Comparison of ENCODE assay signal across 9 mouse cellular contexts in the genomic region with DNA sequence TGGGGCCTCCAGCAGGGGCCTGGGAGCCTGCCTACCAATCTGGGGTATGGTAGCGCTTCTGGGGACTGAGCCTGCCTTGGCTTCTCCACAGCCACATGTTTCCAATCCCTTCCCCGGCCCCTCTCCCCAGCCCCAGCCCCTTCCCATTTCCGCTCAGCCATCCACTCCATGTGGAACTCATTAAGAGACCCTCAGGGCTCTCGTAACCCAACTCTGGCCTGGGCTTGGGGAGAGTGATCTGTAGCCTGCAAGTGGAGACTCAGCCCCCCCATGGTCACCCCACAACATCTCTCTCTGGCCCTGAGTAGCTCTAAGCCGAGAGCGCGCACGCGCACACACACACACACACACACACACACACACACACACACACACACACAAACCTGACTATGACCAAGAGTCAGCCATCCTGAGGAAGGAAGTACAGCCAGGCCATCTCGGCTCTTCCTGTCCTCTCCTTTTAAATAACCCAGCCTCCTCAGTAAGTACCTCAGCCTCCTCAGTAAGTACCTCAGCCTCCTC. TPM values are rescaled to one million over a fixed set of nuclear protein-coding genes. Genes with fewer than 3 reads are reported as not detected.
DNase-seq lines count a peak whose midpoint lies in the region; ATAC-seq and TF ChIP-seq lines count a peak whose summit lies in the region.
"Had no signal": no experiment of that assay in that cellular context is flagged by ENCODE, and none has a peak within 500 bp of the region (broad histone marks: within the 10 kb centered on the region; RNA-seq: fewer than 3 reads in every experiment).

No protein-coding gene starts in this region.

- TF ChIP-seq CTCF in stomach, postnatal 0 days (IDR thresholded peaks at IDR 0.05; ENCODE audit: low read depth), result no peak

- no peak for DNase-seq in heart, embryonic 10.5 days (ENCODE audit: low spot score)
- DNase-seq in heart, adult 18-20 months, result no peak
- DNase-seq in stomach, postnatal 0 days (ENCODE audit: low spot score), result no peak
- no peak for DNase-seq in retina, postnatal 1 day
- DNase-seq in adrenal gland, adult 18-20 months (ENCODE audit: low spot score in 2 of 2), result no peak

- peak overlapping the region; percentile 32 for H3K4me3 ChIP-seq in heart, embryonic 10.5 days
- no peak overlapping the region for H3K4me3 ChIP-seq in midbrain, embryonic 12.5 days
- no peak overlapping the region for H3K4me3 ChIP-seq in midbrain, embryonic 15.5 days
- H3K4me3 ChIP-seq in limb, embryonic 13.5 days, result no peak overlapping the region
- no peak overlapping the region for H3K4me3 ChIP-seq in stomach, postnatal 0 days (ENCODE audit: low read depth, low read length)

- no peak for TF ChIP-seq EP300 in stomach, postnatal 0 days (optimal IDR thresholded peaks at IDR 0.05)

- H3K36me3 ChIP-seq in heart, embryonic 10.5 days, result no peaks in the 10 kb centered on the region; the same call in 1 of the 2 replicates
- no peaks in the 10 kb centered on the region for H3K36me3 ChIP-seq in midbrain, embryonic 12.5 days
- no peaks in the 10 kb centered on the region for H3K36me3 ChIP-seq in midbrain, embryonic 15.5 days (replicated peaks)
- H3K36me3 ChIP-seq in limb, embryonic 13.5 days, result no peaks in the 10 kb centered on the region
- no peaks in the 10 kb centered on the region for H3K36me3 ChIP-seq in stomach, postnatal 0 days (ENCODE audit: control insufficient read depth, insufficient read depth, low read length)

- no peaks in the 10 kb centered on the region for H3K9me3 ChIP-seq in heart, embryonic 10.5 days
- no peaks in the 10 kb centered on the region for H3K9me3 ChIP-seq in midbrain, embryonic 12.5 days
- H3K9me3 ChIP-seq in midbrain, embryonic 15.5 days, result no peaks in the 10 kb centered on the region
- H3K9me3 ChIP-seq in limb, embryonic 13.5 days, result no peaks in the 10 kb centered on the region
- H3K9me3 ChIP-seq in stomach, postnatal 0 days (ENCODE audit: control insufficient read depth, low read length), result no peaks in the 10 kb centered on the region

- ATAC-seq in midbrain, embryonic 12.5 days (ENCODE audit: low FRiP score, low read depth), result no peak
- ATAC-seq in midbrain, embryonic 15.5 days (replicated peaks), result no peak
- ATAC-seq in limb, embryonic 13.5 days (ENCODE audit: low FRiP score, low read depth), result peak; percentile 95
- ATAC-seq in stomach, postnatal 0 days (ENCODE audit: low FRiP score, low TSS enrichment), result peak; percentile 8; the same call in 1 of the 2 replicates
- ATAC-seq: CD4-positive, CD25-positive, alpha-beta regulatory T cell, adult 4 months had no signal

- no peaks in the 10 kb centered on the region for H3K27me3 ChIP-seq in heart, embryonic 10.5 days (ENCODE audit: insufficient read depth, poor library complexity, severe bottlenecking)
- H3K27me3 ChIP-seq in midbrain, embryonic 12.5 days, result no peaks in the 10 kb centered on the region
- no peaks in the 10 kb centered on the region for H3K27me3 ChIP-seq in midbrain, embryonic 15.5 days (replicated peaks)
- no peaks in the 10 kb centered on the region for H3K27me3 ChIP-seq in limb, embryonic 13.5 days
- H3K27me3 ChIP-seq in stomach, postnatal 0 days (ENCODE audit: control insufficient read depth, insufficient read depth, low read length), result no peaks in the 10 kb centered on the region

- peaks cover 72% of the 10 kb centered on the region for H3K4me1 ChIP-seq in heart, embryonic 10.5 days
- no peaks in the 10 kb centered on the region; the same call in none of the 2 replicates for H3K4me1 ChIP-seq in midbrain, embryonic 12.5 days
- no peaks in the 10 kb centered on the region for H3K4me1 ChIP-seq in midbrain, embryonic 15.5 days
- H3K4me1 ChIP-seq in limb, embryonic 13.5 days, result peaks cover 99% of the 10 kb centered on the region
- peaks cover 5% of the 10 kb centered on the region; the same call in 1 of the 2 replicates for H3K4me1 ChIP-seq in stomach, postnatal 0 days (replicated peaks; ENCODE audit: control insufficient read depth, insufficient read depth)

- peak overlapping the region; percentile 86 for H3K27ac ChIP-seq in heart, embryonic 10.5 days
- H3K27ac ChIP-seq in midbrain, embryonic 12.5 days (replicated peaks), result peak overlapping the region; percentile 26; the same call in 1 of the 2 replicates
- no peak overlapping the region for H3K27ac ChIP-seq in midbrain, embryonic 15.5 days
- H3K27ac ChIP-seq in limb, embryonic 13.5 days, result peak overlapping the region; percentile 99
- H3K27ac ChIP-seq in stomach, postnatal 0 days (replicated peaks), result peak overlapping the region; percentile 53

- 61% methylated on average over 10 of the region's 10 CpGs for WGBS in heart, embryonic 10.5 days
- WGBS in midbrain, embryonic 12.5 days, result 63% methylated on average over 10 of the region's 10 CpGs
- WGBS in midbrain, embryonic 15.5 days, result 80% methylated on average over 10 of the region's 10 CpGs
- 19% methylated on average over 5 of the region's 10 CpGs for WGBS in limb, embryonic 13.5 days
- 53% methylated on average over 10 of the region's 10 CpGs for WGBS in stomach, postnatal 0 days

- H3K9ac ChIP-seq in midbrain, embryonic 12.5 days (replicated peaks), result no peak overlapping the region
- H3K9ac ChIP-seq in midbrain, embryonic 15.5 days, result no peak overlapping the region
- H3K9ac ChIP-seq in limb, embryonic 13.5 days, result no peak overlapping the region
- H3K9ac ChIP-seq in stomach, postnatal 0 days (ENCODE audit: low read length), result no peak overlapping the region

- H3K4me2 ChIP-seq in midbrain, embryonic 12.5 days (replicated peaks), result no peak overlapping the region
- no peak overlapping the region for H3K4me2 ChIP-seq in midbrain, embryonic 15.5 days
- H3K4me2 ChIP-seq in limb, embryonic 13.5 days (replicated peaks), result peak overlapping the region; percentile 51
- H3K4me2 ChIP-seq in stomach, postnatal 0 days (replicated peaks; ENCODE audit: low read depth), result no peak overlapping the region

RNA-seq across cellular contexts. Expression of a gene that starts 12.0 kb away (rescaled TPM):
- 14.4 and 21.0 TPM in 2 replicates for polyA plus RNA-seq in heart, embryonic 10.5 days (2016; fragmentation: Nextera tagmentation; extraction: Ambion mirVana)
- 10 to 100 TPM; 45.5 to 46.2 TPM for total RNA-seq in heart, adult 18-20 months (2021)
- polyA plus RNA-seq in midbrain, embryonic 12.5 days (2016; fragmentation: Nextera tagmentation; extraction: Ambion mirVana), result 14.5 and 14.9 TPM in 2 replicates
- 15.7 and 16.1 TPM in 2 replicates for polyA plus RNA-seq in midbrain, embryonic 15.5 days (2015; fragmentation: Nextera tagmentation; extraction: Ambion mirVana)
- 40.5 and 41.1 TPM in 2 replicates for polyA plus RNA-seq in limb, embryonic 13.5 days (2015; fragmentation: Nextera tagmentation; extraction: Ambion mirVana)
- 12.3 and 12.7 TPM in 2 replicates for polyA plus RNA-seq in stomach, postnatal 0 days (2015; fragmentation: Nextera tagmentation; extraction: Ambion mirVana)
- 10 to 100 TPM; 11.8 to 22.2 TPM for total RNA-seq in adrenal gland, adult 18-20 months (2021)

Comparison
In these comparisons a context has a peak if more than half of its experiments do, and no peak if none do; other contexts are left out.
1. ATAC-seq: peak in limb, embryonic 13.5 days (single experiment) and stomach, postnatal 0 days (single experiment); none in midbrain, embryonic 12.5 days (single experiment) and midbrain, embryonic 15.5 days (single experiment).